Mouse (Mus musculus): ENCODE measurements around the gene Cep83. TPM values are rescaled to one million over a fixed set of nuclear protein-coding genes. Genes with fewer than 3 reads are reported as not detected.

Cep83 gene
- 6.2 and 6.3 TPM in 2 replicates for polyA plus RNA-seq (2012; rRNA removed)

GRCm38 (mm10) chr10:94688420-94689175, at the start of gene Cep83:
Gene Cep83 (plus strand): TSS chr10:94688654.

